Mouse (Mus musculus) Muller cell, postnatal 12 days (primary cell): ENCODE results near the gene Tmem127.
"Not testable (repeated sequence)": the region's sequence is repeated elsewhere in the genome, so short reads cannot be mapped to it uniquely, and the experiment has no call there.

Experiments used
- DNase-seq: peaks from one replicate; pipeline ENCODE4 v3.0.0-alpha.2; 2015; ENCODE audit errors: inconsistent ontology term

Gene Tmem127

GRCm38 (mm10) chr2:127267854-127268253 is 20.1 kb downstream of the Tmem127 start:
- DNase-seq, result no peak

- peak; percentile 94 for DNase-seq
These were observed 22.0 kb downstream of the Tmem127 start, which contains the start of gene Stard7 for GRCm38 (mm10) chr2:127269491-127270299. TSS of gene Stard7 (plus strand) at chr2:127270218.

GRCm38 (mm10) chr2:127270300-127271041 is 22.8 kb downstream of the Tmem127 start:
- DNase-seq, result peak; percentile 91

- DNase-seq, result peak; percentile 45
These were observed 23.4 kb downstream of the Tmem127 start for GRCm38 (mm10) chr2:127271042-127271515.

- not testable (repeated sequence) for DNase-seq
These were observed 24.3 kb downstream of the Tmem127 start for GRCm38 (mm10) chr2:127272049-127272448.

- no peak for DNase-seq
These were observed 25.1 kb downstream of the Tmem127 start for GRCm38 (mm10) chr2:127272806-127273205.

GRCm38 (mm10) chr2:127274590-127274989 is 26.9 kb downstream of the Tmem127 start:
- no peak for DNase-seq

GRCm38 (mm10) chr2:127275551-127276320 is 28.0 kb downstream of the Tmem127 start:
- DNase-seq, result no peak

- DNase-seq, result no peak
These were observed 30.5 kb downstream of the Tmem127 start for GRCm38 (mm10) chr2:127278162-127278561.

GRCm38 (mm10) chr2:127292250-127292649 is 44.5 kb downstream of the Tmem127 start:
- DNase-seq, result no peak

GRCm38 (mm10) chr2:127297001-127297805 is 49.5 kb downstream of the Tmem127 start:
- no peak for DNase-seq

GRCm38 (mm10) chr2:127298056-127298455 is 50.3 kb downstream of the Tmem127 start:
- DNase-seq, result no peak

GRCm38 (mm10) chr2:127300701-127301100 is 53.0 kb downstream of the Tmem127 start:
- DNase-seq, result no peak

GRCm38 (mm10) chr2:127301883-127302282 is 54.2 kb downstream of the Tmem127 start:
- no peak for DNase-seq

GRCm38 (mm10) chr2:127304192-127304591 is 56.5 kb downstream of the Tmem127 start:
- DNase-seq, result not testable (repeated sequence)

GRCm38 (mm10) chr2:127304609-127305210 is 57.0 kb downstream of the Tmem127 start:
- no peak for DNase-seq

GRCm38 (mm10) chr2:127306123-127306522 is 58.4 kb downstream of the Tmem127 start:
- no peak for DNase-seq

GRCm38 (mm10) chr2:127307179-127307578 is 59.5 kb downstream of the Tmem127 start:
- no peak for DNase-seq

- DNase-seq, result no peak
These were observed 61.0 kb downstream of the Tmem127 start for GRCm38 (mm10) chr2:127308660-127309059.

GRCm38 (mm10) chr2:127310246-127310645 is 62.5 kb downstream of the Tmem127 start:
- DNase-seq, result no peak

- no peak for DNase-seq
These were observed 63.0 kb downstream of the Tmem127 start for GRCm38 (mm10) chr2:127310685-127311084.
